Mouse (Mus musculus) forebrain, embryonic 10.5 days (tissue): ENCODE data around the gene Sh3bp5l. TPM values are rescaled to one million over a fixed set of nuclear protein-coding genes. Genes with fewer than 3 reads are reported as not detected.

ENCODE experiments used
- DNase-seq: peaks from one replicate; pipeline ENCODE4 v3.0.0-alpha.2; 2017; ENCODE audit warnings: low spot score; ENCODE audit errors: extremely low spot score
- H3K27ac ChIP-seq: fragments of 300-500 bp; sonication (generic); 2 replicates; pipeline ENCODE4 v1.5.1; 2016; ENCODE audit warnings: mild to moderate bottlenecking
- H3K27me3 ChIP-seq: fragments of 300-500 bp; sonication (generic); 2 replicates; pipeline ENCODE4 v1.6.1; 2016; ENCODE audit warnings: mild to moderate bottlenecking; ENCODE audit not compliant: poor library complexity, severe bottlenecking
- H3K36me3 ChIP-seq: fragments of 300-500 bp; sonication (generic); replicated peaks from 2 replicates; pipeline ENCODE4 v1.6.1; 2016; ENCODE audit warnings: mild to moderate bottlenecking, moderate library complexity
- H3K4me1 ChIP-seq: fragments of 300-500 bp; sonication (generic); 2 replicates; pipeline ENCODE4 v1.6.1; 2016
- H3K4me3 ChIP-seq: fragments of 300-500 bp; sonication (generic); 2 replicates; pipeline ENCODE4 v1.5.1; 2016; ENCODE audit warnings: mild to moderate bottlenecking, moderate library complexity
- H3K9me3 ChIP-seq: fragments of 300-500 bp; sonication (generic); 2 replicates; pipeline ENCODE4 v1.6.1; 2016; ENCODE audit warnings: mild to moderate bottlenecking, moderate library complexity
- WGBS: fragments of 180-500 bp; shearing (Covaris S2); methylation state at CpG from one replicate; pipeline ENCODE4 v1.1.7; 2016; 5-methylcytosine and 5-hydroxymethylcytosine counted together
- polyA plus RNA-seq: library from polyadenylated mRNA; unstranded; fragments of >200 nt; fragmentation: Nextera tagmentation; extraction: Ambion mirVana; gene quantifications from 2 replicates; pipeline ENCODE4 v1.2.1, GENCODE M21; 2016

Sh3bp5l gene
- polyA plus RNA-seq, 1 experiment from 2014 or later, result 40.9 TPM

DNA sequence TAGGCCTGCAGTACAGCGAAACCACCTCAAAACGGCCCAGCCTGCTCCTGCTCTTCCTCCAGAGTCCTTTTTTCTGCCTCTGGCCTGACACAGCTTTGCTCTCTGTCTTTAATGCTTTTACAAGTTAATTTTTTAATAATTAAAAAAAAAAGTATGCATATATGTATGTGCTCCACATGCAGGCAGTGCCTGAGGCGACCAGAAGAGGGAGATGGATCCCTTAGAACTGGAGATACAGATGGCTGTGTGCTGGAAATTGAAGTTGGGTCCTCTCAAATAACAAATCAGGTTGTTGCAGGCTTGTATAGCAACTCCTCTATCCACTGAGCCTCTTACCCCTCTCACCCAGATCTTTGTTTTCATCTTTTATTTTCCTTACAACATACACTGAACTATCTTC is 3.7 kb upstream of the Sh3bp5l start:
- H3K4me3 ChIP-seq, result no peak overlapping the region
- H3K27me3 ChIP-seq, result no peaks in the 10 kb centered on the region
- H3K4me1 ChIP-seq, result peaks cover 40% of the 10 kb centered on the region
- no peak for DNase-seq
- no peaks in the 10 kb centered on the region; the same call in 1 of the 2 replicates for H3K9me3 ChIP-seq
- WGBS, result 98% methylated on average over 3 of the region's 3 CpGs
- H3K27ac ChIP-seq, result no peak overlapping the region
- H3K36me3 ChIP-seq, result peaks cover 23% of the 10 kb centered on the region

DNA sequence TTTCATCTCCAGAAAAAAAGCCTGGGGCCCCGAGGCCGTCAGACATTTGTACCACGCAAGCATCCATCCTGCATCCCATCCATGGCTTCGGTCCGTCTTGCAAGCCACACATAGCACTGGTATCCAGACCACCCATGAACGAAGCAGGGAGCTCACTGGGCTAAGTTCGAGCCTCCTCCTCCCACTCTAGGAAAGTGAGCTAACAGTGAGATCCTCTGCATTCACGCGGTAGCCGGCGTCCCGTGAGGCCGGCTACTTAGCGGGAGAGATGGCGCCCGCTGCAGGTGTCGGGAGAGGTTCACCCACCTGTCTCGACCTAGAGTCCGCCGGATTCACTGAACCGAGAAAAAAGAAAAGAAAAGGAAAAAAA is 633 bp upstream of the Sh3bp5l start:
- Histone ChIP-seq H3K27me3 (no peaks in the 10 kb centered on the region), H3K36me3 (peaks cover 50% of the 10 kb centered on the region), H3K4me3 (peak overlapping the region; percentile 85), H3K4me1 (peaks cover 30% of the 10 kb centered on the region), H3K27ac (peak overlapping the region; percentile 93), H3K9me3 (no peaks in the 10 kb centered on the region; the same call in 1 of the 2 replicates)
- WGBS, result under 1% methylated on average over 21 of the region's 21 CpGs
- DNase-seq, result no peak

DNA sequence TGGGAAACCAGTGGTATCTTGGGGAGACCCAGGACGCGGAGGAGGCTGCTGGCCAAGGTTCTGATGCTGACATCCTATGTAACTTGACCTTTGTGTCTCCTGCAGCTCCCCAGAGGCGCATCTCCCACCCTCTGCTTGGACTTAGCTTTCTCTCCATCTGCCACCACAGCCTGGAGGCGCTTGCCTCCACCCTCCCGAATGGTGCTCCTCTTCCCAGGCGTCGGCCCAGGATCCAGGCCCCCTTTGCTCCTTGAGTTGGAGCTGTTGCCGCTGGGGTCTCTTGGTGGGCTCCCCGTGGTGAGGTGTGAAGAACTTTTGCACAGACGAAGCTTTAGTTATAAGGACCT is 598 bp downstream of the Sh3bp5l start:
- H3K4me3 ChIP-seq, result peak overlapping the region; percentile 85

DNA sequence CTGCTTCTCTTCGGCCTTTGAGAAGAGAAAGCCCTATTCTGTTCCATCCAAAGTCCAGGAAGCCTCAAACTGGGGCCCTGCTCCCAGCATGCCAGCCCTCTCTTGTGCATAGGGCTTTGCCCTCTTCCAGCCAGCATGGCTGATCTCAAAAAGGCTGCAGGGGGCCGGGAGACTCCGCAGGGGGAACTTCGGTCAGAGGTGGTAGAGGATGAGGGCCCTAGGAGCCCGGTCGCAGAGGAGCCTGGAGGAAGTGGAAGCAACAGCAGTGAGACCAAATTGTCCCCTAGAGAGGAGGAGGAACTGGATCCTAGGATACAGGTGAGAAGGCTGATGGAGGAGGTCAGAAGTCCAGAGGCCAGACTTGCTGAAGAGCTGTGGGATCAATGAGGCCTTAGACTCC is 1.0 kb downstream of the Sh3bp5l start:
- DNase-seq, result no peak
- Histone ChIP-seq H3K36me3 (peaks cover 58% of the 10 kb centered on the region), H3K9me3 (no peaks in the 10 kb centered on the region; the same call in 1 of the 2 replicates), H3K27ac (peak overlapping the region; percentile 93; the same call in 1 of the 2 replicates), H3K4me1 (peaks cover 30% of the 10 kb centered on the region), H3K27me3 (no peaks in the 10 kb centered on the region), H3K4me3 (peak overlapping the region; percentile 85)
- 91% methylated on average over 6 of the region's 6 CpGs for WGBS

More for the DNA sequence above, 598 bp downstream of the Sh3bp5l start:
- DNase-seq, result no peak
- Histone ChIP-seq H3K36me3 (peaks cover 58% of the 10 kb centered on the region), H3K27me3 (no peaks in the 10 kb centered on the region), H3K4me1 (peaks cover 30% of the 10 kb centered on the region), H3K9me3 (no peaks in the 10 kb centered on the region; the same call in 1 of the 2 replicates), H3K27ac (peak overlapping the region; percentile 93)
- 21% methylated on average over 10 of the region's 10 CpGs for WGBS

DNA sequence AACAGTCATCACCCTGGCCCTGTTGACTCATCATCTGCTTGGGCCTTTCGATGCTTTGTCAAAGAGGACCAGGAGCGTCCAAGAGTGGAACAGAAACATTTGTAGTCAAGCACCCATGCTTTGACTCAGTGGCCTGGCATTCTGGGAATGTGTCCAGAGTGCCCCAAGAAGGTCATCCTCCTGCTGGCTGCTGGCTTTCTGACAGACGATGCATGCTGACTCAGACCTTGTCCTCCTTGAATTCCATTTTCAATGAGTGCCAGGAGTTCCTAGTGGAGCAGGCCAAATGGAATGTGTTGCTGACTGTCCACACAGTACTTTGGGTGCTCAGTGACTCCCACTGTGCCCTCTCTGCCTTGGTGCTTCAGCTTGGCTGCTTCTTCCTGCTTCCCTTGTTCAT is 4.2 kb downstream of the Sh3bp5l start:
- no peak for DNase-seq
- Histone ChIP-seq H3K36me3 (peaks cover 67% of the 10 kb centered on the region), H3K27ac (no peak overlapping the region), H3K27me3 (no peaks in the 10 kb centered on the region), H3K9me3 (no peaks in the 10 kb centered on the region), H3K4me1 (peaks cover 19% of the 10 kb centered on the region), H3K4me3 (no peak overlapping the region)
- WGBS, result 92% methylated on average over 3 of the region's 3 CpGs

DNA sequence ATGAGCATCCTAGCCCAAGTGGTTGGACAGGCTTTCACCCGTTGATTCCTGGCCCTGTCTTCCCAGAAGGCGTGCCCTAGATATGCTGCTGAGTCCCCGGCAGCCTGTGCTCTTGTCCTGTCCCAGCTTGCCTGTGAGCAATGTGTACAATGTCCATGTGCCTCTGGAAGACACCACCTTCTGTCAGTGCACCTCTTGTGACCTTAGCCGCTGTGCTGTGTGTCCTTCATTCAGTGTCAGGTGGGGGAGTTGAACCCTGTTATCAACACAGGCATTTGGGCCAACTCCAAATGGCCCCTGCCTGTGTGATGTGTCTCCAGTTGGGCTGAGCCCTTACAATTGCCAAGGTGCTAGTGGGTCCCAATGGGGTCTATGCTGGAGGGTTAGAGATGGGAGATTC is 16.2 kb downstream of the Sh3bp5l start:
- Histone ChIP-seq H3K4me3 (no peak overlapping the region), H3K9me3 (no peaks in the 10 kb centered on the region), H3K4me1 (no peaks in the 10 kb centered on the region), H3K36me3 (peaks cover 54% of the 10 kb centered on the region), H3K27me3 (no peaks in the 10 kb centered on the region), H3K27ac (no peak overlapping the region)
- no peak for DNase-seq
- WGBS, result 94% methylated on average over 4 of the region's 4 CpGs

DNA sequence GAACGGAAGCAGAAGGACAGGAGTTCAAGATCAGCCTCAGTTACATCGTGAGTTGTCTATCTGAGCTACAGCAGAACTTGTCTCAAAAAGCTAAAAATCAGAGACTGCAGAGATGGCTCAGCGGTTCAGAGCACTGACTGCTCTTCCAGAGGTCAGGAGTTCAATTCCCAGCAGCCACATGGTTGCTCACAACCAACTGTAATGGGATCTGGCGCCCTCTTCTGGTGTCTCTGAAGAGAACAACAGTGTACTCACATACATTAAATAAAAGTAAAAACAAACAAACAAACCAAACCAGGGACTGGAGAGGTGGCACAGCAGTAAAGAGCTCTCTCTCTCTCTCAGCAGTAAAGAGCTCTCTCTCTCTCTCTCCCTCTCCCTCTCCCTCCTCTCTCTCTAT is 20.1 kb downstream of the Sh3bp5l start:
- Histone ChIP-seq H3K9me3 (no peaks in the 10 kb centered on the region), H3K4me3 (no peak overlapping the region), H3K27ac (no peak overlapping the region), H3K4me1 (no peaks in the 10 kb centered on the region), H3K27me3 (no peaks in the 10 kb centered on the region), H3K36me3 (peaks cover 23% of the 10 kb centered on the region)
- DNase-seq, result no peak
- WGBS, result 77% methylated on average over 4 of the region's 4 CpGs

DNA sequence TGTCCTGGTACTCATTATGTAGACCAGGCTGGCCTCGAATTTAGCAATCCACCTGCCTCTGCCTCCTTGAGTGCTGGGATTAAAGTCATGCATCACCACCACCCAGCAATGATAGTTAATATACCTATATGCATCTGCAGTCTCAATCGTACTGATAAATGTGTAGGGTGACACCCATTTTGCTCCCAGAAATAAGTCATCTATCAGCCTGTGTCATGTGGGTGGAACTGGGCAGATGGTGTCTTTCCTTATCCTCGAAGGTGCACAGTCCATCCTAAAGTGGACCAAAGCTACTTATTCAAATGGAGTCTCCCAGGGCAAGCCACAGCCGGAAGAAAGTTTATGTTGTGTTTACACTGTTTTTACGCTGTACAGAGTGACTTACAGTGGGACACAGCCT is 20.7 kb downstream of the Sh3bp5l start:
- no peaks in the 10 kb centered on the region for H3K4me1 ChIP-seq
- H3K27ac ChIP-seq, result no peak overlapping the region
- H3K4me3 ChIP-seq, result no peak overlapping the region
- no peaks in the 10 kb centered on the region for H3K27me3 ChIP-seq
- no peak for DNase-seq
- peaks cover 17% of the 10 kb centered on the region for H3K36me3 ChIP-seq
- H3K9me3 ChIP-seq, result no peaks in the 10 kb centered on the region
- 89% methylated on average over 5 of the region's 5 CpGs for WGBS

DNA sequence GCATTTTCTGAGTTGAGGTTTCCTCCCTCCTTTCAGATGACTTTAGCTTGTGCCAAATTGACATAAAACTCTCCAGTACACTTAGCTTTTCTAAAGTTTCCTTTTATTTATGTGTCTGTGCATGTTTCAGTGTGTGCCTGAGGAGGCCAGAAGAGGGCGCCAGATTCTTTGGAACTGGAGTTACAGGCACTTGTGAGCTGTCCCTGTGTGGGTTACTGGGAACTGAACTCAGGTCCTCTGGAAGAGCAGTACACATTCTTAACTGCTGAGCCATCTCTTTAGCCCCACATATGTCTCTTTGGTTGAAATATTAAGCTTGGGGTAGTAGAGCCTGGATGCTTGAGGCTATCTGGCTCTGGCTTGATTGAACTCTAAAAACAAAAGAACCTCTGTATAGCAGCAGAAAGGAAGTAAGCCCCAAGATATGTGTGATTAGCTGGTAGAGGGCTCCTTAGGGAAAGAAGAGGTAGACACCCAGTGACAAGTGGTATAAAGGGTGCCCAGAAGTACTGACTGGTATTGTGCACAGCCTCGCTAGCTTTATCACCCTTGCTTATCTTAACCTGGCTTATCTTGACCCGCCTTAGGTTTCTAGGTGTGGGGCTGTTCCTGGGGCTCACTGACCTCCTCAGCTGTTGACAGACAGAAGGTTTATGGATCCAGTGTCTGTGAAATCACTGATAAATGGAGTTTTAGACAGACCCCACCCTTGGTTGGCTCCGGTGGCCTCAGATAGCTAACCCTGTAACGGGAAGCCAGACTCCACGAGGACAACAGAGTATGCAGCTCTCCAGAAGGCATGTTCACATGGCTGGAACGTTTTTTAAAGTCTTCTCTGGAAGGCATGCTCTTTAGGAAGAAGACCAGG is 22.4 kb downstream of the Sh3bp5l start:
- no peak for DNase-seq
- Histone ChIP-seq H3K4me1 (no peaks in the 10 kb centered on the region), H3K4me3 (no peak overlapping the region), H3K27me3 (no peaks in the 10 kb centered on the region), H3K27ac (no peak overlapping the region), H3K36me3 (no peaks in the 10 kb centered on the region), H3K9me3 (no peaks in the 10 kb centered on the region)
- 71% methylated on average over 7 of the region's 7 CpGs for WGBS

DNA sequence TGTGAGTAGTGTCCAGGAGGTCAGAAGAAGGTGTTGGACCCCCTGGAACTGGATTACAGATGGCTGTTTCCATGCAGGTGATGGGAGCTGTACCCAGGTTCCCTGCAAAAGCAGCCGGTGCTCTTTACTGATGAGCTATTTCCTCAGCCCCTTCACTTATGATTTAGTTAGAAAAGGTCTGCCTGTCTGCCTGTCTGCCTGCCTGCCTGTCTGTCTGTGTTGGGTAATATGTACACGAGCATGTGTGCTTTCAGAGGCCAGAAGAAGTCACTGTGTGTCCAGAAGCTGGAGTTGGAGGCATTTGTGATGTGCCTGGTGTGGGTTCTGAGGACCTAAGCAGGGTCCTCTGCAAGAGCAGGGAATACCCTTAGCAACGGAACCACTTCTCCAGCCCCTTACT is 23.2 kb downstream of the Sh3bp5l start:
- Histone ChIP-seq H3K36me3 (no peaks in the 10 kb centered on the region), H3K27ac (no peak overlapping the region), H3K27me3 (no peaks in the 10 kb centered on the region), H3K9me3 (no peaks in the 10 kb centered on the region), H3K4me3 (no peak overlapping the region), H3K4me1 (no peaks in the 10 kb centered on the region)
- WGBS, result 80% methylated on average over 3 of the region's 3 CpGs
- DNase-seq, result no peak

DNA sequence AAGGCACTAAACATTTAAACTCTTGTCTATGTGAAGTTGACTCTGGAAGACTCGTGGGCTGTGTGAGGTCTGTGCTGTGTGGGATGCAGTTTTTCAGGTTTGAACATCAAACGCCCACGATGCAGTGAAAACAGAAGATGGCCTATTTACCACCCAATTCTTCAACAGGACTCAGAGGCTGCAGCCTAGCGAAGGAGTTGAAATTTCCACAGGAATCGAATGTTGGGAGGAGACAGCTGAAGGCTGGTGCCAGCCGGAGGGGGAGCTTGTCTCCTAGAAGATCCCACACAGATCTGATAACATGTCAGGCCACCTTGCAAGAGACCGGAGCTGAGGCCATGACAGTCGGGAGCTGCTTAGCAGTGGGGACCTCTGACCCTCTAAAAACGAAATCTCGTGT is 24.0 kb downstream of the Sh3bp5l start:
- H3K36me3 ChIP-seq, result no peaks in the 10 kb centered on the region
- no peak overlapping the region for H3K4me3 ChIP-seq
- 81% methylated on average over 10 of the region's 10 CpGs for WGBS
- H3K27ac ChIP-seq, result no peak overlapping the region
- H3K27me3 ChIP-seq, result no peaks in the 10 kb centered on the region
- H3K4me1 ChIP-seq, result no peaks in the 10 kb centered on the region
- DNase-seq, result no peak
- H3K9me3 ChIP-seq, result no peaks in the 10 kb centered on the region

DNA sequence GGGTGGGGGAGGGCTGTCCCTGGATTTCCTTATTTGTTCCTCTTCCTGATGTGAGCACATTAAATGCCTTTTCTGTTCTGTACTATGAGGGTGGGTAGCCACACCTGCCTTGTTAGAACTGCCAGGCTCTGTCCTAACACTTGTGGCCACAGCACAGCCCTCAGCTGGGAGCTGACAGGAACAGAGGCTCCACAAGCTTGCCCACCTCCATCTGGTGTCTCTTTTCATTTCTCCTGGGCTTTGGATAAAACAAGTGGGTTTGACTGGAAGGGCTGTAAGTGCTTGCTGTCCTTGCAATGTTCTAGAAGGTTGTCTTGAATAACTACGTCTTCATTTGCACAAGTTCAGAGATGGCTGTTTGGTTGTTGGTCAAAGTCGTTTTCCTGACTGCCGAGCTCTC is 24.4 kb downstream of the Sh3bp5l start:
- Histone ChIP-seq H3K27ac (no peak overlapping the region), H3K4me1 (no peaks in the 10 kb centered on the region), H3K9me3 (no peaks in the 10 kb centered on the region), H3K27me3 (no peaks in the 10 kb centered on the region), H3K4me3 (no peak overlapping the region), H3K36me3 (no peaks in the 10 kb centered on the region)
- no peak for DNase-seq
- WGBS, result 80% methylated on average over 3 of the region's 3 CpGs

DNA sequence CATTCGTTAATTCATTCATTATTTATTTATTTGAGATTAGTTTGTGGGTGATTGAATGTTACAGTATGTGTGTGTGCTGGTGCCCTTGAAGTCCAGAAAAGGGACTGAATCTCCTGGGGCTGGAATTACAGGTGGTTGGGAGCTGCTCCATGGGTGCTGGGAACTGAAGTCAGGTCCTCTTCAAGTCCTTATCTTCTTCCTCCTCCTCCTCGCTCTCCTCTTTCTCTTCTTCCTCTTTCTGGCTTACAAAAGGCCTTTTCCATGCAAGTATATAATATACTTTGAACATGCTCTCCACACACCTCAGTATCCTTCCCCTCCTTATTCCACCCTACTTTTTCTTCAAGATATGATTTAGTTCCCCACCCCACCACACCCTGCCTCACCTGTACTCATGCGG is 26.5 kb downstream of the Sh3bp5l start:
- Histone ChIP-seq H3K27ac (no peak overlapping the region), H3K4me3 (no peak overlapping the region), H3K4me1 (no peaks in the 10 kb centered on the region), H3K9me3 (no peaks in the 10 kb centered on the region), H3K27me3 (no peaks in the 10 kb centered on the region), H3K36me3 (no peaks in the 10 kb centered on the region)
- no peak for DNase-seq
- 87% methylated on average over 3 of the region's 3 CpGs for WGBS
